Mouse (Mus musculus) heart, embryonic 11.5 days (tissue): Measurements from ENCODE around the gene Mapk9. TPM values are rescaled to one million over a fixed set of nuclear protein-coding genes. Genes with fewer than 3 reads are reported as not detected.
"Not testable (repeated sequence)": the region's sequence is repeated elsewhere in the genome, so short reads cannot be mapped to it uniquely, and the experiment has no call there.

Experiments
- ATAC-seq: fragments of 200-750 bp; cut with Nextera tagmentation; replicated peaks from 2 replicates; pipeline ENCODE4 v1.8.0; 2017; ENCODE audit warnings: moderate library complexity; ENCODE audit not compliant: insufficient number of reproducible peaks, low FRiP score, low TSS enrichment
- H3K27ac ChIP-seq: fragments of 300-500 bp; sonication (generic); 2 replicates; pipeline ENCODE4 v1.5.1; 2014; ENCODE audit warnings: mild to moderate bottlenecking, low read depth, low read length
- H3K27me3 ChIP-seq: fragments of 300-500 bp; sonication (generic); 2 replicates; pipeline ENCODE4 v1.6.1; 2014; ENCODE audit warnings: mild to moderate bottlenecking, low read length, mixed read lengths; ENCODE audit not compliant: control insufficient read depth, insufficient read depth
- H3K36me3 ChIP-seq: fragments of 300-500 bp; sonication (generic); 2 replicates; pipeline ENCODE4 v1.6.1; 2014; ENCODE audit warnings: mild to moderate bottlenecking, low read length, moderate library complexity, mixed read lengths; ENCODE audit not compliant: control insufficient read depth, insufficient read depth
- H3K4me1 ChIP-seq: fragments of 300-500 bp; sonication (generic); 2 replicates; pipeline ENCODE4 v1.6.1; 2014; ENCODE audit warnings: low read length; ENCODE audit not compliant: control insufficient read depth, insufficient read depth
- H3K4me2 ChIP-seq: fragments of 300-500 bp; sonication (generic); 2 replicates; pipeline ENCODE4 v1.6.1; 2014; ENCODE audit warnings: mild to moderate bottlenecking, moderate library complexity
- H3K4me3 ChIP-seq: fragments of 300-500 bp; sonication (generic); 2 replicates; pipeline ENCODE4 v1.5.1; 2014; ENCODE audit warnings: low read depth, low read length
- H3K9ac ChIP-seq: fragments of 300-500 bp; sonication (generic); 2 replicates; pipeline ENCODE4 v1.6.1; 2014; ENCODE audit warnings: mild to moderate bottlenecking, low read depth, low read length, moderate library complexity
- H3K9me3 ChIP-seq: fragments of 300-500 bp; sonication (generic); replicated peaks from 2 replicates; pipeline ENCODE4 v1.6.1; 2016; ENCODE audit warnings: low read length; ENCODE audit not compliant: control insufficient read depth
- WGBS: fragments of 180-500 bp; shearing (Covaris S2); extraction: QIAGEN DNeasy Blood & Tissue Kit; methylation state at CpG from one replicate; pipeline ENCODE4 v1.1.7; 2014; ENCODE audit not compliant: insufficient replicate concordance; 5-methylcytosine and 5-hydroxymethylcytosine counted together
- polyA plus RNA-seq: library from polyadenylated mRNA; unstranded; fragments of >200 nt; fragmentation: Nextera tagmentation; extraction: Ambion mirVana; gene quantifications from 2 replicates; pipeline ENCODE4 v1.2.1, GENCODE M21; 2014

The Mapk9 gene
- 35.8 and 40.8 TPM in 2 replicates for polyA plus RNA-seq

GRCm38 (mm10) chr11:49846401-49847070 is at the start of gene Mapk9:
Gene Mapk9 (plus strand): TSS chr11:49846751.
- H3K27ac ChIP-seq, result peak within 1 kb of the TSS; percentile 81
- 0 out of 2 replicates have a peak, but pooled peaks cover 2% of the 10 kb centered on the region for H3K36me3 ChIP-seq
- H3K4me2 ChIP-seq, result peak within 1 kb of the TSS; percentile 77
- peak within 1 kb of the TSS; percentile 82 for H3K9ac ChIP-seq
- under 1% methylated on average over 59 of the region's 68 CpGs for WGBS
- no peaks in the 10 kb centered on the region for H3K9me3 ChIP-seq
- H3K4me1 ChIP-seq, result peaks cover 17% of the 10 kb centered on the region
- ATAC-seq, result peak; percentile 98
- H3K4me3 ChIP-seq, result peak within 1 kb of the TSS; percentile 71
- no peaks in the 10 kb centered on the region for H3K27me3 ChIP-seq

GRCm38 (mm10) chr11:49798931-49799330 is 47.6 kb upstream of the Mapk9 start:
- Histone ChIP-seq H3K4me3 (no peak overlapping the region), H3K4me1 (peaks cover 5% of the 10 kb centered on the region; the same call in 1 of the 2 replicates), H3K9me3 (no peaks in the 10 kb centered on the region), H3K9ac (no peak overlapping the region), H3K36me3 (no peaks in the 10 kb centered on the region), H3K27me3 (no peaks in the 10 kb centered on the region), H3K4me2 (no peak overlapping the region), H3K27ac (no peak overlapping the region)
- WGBS, result 83% methylated on average over 6 of the region's 6 CpGs
- no peak for ATAC-seq

GRCm38 (mm10) chr11:49801516-49801915 is 45.0 kb upstream of the Mapk9 start:
- Histone ChIP-seq H3K36me3 (no peaks in the 10 kb centered on the region), H3K4me3 (no peak overlapping the region), H3K27me3 (no peaks in the 10 kb centered on the region), H3K4me2 (no peak overlapping the region), H3K4me1 (no peaks in the 10 kb centered on the region), H3K9ac (no peak overlapping the region), H3K9me3 (no peaks in the 10 kb centered on the region), H3K27ac (no peak overlapping the region)
- ATAC-seq, result no peak
- WGBS, result 82% methylated on average over 4 of the region's 4 CpGs

- Histone ChIP-seq H3K9me3 (no peaks in the 10 kb centered on the region), H3K36me3 (peaks cover 3% of the 10 kb centered on the region; the same call in 1 of the 2 replicates), H3K4me2 (no peak overlapping the region), H3K4me3 (no peak overlapping the region), H3K4me1 (no peaks in the 10 kb centered on the region), H3K9ac (no peak overlapping the region), H3K27ac (no peak overlapping the region), H3K27me3 (no peaks in the 10 kb centered on the region)
- no peak for ATAC-seq
- 93% methylated on average over 4 of the region's 4 CpGs for WGBS
These were observed 42.8 kb upstream of the Mapk9 start for GRCm38 (mm10) chr11:49803801-49804200.

DNA sequence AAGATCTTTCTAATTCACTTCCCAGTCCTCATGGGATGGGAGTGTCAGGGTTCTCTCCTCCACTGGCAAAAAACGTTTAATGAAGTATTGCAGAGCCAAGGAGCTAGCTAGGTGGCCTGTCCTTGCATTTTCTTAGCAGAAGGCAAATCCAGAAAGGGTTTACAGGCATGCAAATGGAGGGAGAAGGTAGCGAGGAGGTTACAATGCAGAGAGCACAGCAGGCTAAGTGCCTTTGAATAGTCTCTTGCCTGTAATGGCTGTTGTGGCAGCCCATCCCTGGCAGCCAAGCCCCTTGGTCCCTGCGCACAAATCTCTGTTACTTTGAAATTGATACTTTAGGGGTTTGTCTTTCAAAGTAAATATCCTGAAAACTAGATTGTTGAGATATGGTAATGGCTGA is 40.3 kb upstream of the Mapk9 start:
- no peak overlapping the region for H3K27ac ChIP-seq
- H3K9ac ChIP-seq, result no peak overlapping the region
- WGBS, result 43% methylated on average over 3 of the region's 3 CpGs
- peaks cover 8% of the 10 kb centered on the region; the same call in 1 of the 2 replicates for H3K36me3 ChIP-seq
- no peaks in the 10 kb centered on the region for H3K27me3 ChIP-seq
- H3K9me3 ChIP-seq, result no peaks in the 10 kb centered on the region
- no peak overlapping the region for H3K4me3 ChIP-seq
- ATAC-seq, result no peak
- H3K4me2 ChIP-seq, result no peak overlapping the region
- H3K4me1 ChIP-seq, result peaks cover 5% of the 10 kb centered on the region

DNA sequence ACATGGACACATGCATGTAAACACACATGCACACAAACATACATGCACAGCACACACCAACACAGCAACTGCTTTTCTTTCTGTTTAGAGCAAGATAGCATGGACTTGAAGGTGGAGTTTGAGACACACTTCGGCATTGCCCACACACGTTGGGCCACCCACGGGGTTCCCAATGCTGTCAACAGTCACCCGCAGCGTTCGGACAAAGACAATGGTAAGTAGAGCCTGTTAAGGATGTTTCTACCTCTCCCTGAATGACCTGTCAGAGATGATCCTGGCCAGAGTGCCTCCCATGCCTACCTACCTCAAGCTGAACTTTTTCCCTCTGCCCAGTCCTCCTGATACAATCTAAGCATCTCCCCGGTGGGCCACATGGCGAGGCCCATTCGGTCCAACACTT is 37.6 kb upstream of the Mapk9 start:
- Histone ChIP-seq H3K27ac (no peak overlapping the region), H3K27me3 (no peaks in the 10 kb centered on the region), H3K4me1 (peaks cover 10% of the 10 kb centered on the region), H3K9me3 (no peaks in the 10 kb centered on the region), H3K4me2 (no peak overlapping the region), H3K4me3 (no peak overlapping the region), H3K36me3 (peaks cover 8% of the 10 kb centered on the region; the same call in 1 of the 2 replicates), H3K9ac (no peak overlapping the region)
- ATAC-seq, result no peak
- 81% methylated on average over 9 of the region's 9 CpGs for WGBS

- H3K4me1 ChIP-seq, result peaks cover 10% of the 10 kb centered on the region
- not testable (repeated sequence) for H3K27me3 ChIP-seq, H3K4me3 ChIP-seq, H3K36me3 ChIP-seq, H3K9ac ChIP-seq, H3K4me2 ChIP-seq, ATAC-seq, H3K9me3 ChIP-seq
- WGBS, result 65% methylated on average over 7 of the region's 7 CpGs
- H3K27ac ChIP-seq, result peak overlapping the region; percentile 50; the same call in 1 of the 2 replicates
These were observed 35.9 kb upstream of the Mapk9 start for GRCm38 (mm10) chr11:49810696-49811095.

- H3K36me3 ChIP-seq, result peaks cover 8% of the 10 kb centered on the region
- no peaks in the 10 kb centered on the region for H3K27me3 ChIP-seq
- no peak overlapping the region for H3K4me2 ChIP-seq
- WGBS, result 45% methylated on average over 8 of the region's 8 CpGs
- H3K4me3 ChIP-seq, result no peak overlapping the region
- H3K4me1 ChIP-seq, result peaks cover 10% of the 10 kb centered on the region
- H3K9ac ChIP-seq, result no peak overlapping the region
- peak; percentile 52 for ATAC-seq
- peak overlapping the region; percentile 50; the same call in 1 of the 2 replicates for H3K27ac ChIP-seq
- H3K9me3 ChIP-seq, result no peaks in the 10 kb centered on the region
These were observed 35.4 kb upstream of the Mapk9 start for GRCm38 (mm10) chr11:49811099-49811541.

DNA sequence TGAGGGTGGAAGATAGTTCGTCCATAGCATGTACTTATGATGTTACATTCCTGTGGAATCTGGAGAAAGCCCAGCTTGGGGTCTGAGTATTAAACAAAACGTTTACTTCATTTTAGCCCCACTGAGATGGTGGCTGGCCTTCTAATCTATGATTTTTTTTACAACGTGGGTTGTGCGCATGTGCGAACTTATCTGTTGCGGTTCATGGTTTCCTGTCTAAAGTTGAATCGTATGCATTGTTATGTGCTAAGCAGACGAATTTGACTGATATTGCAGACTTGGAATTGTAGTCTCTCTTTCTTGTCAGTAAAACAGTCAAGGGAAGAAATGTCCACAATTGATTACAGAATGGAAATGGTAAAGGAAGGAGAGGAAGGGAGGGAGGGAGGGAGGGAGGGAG is 34.7 kb upstream of the Mapk9 start:
- no peak for ATAC-seq
- 62% methylated on average over 8 of the region's 8 CpGs for WGBS

More for the DNA sequence above, 34.7 kb upstream of the Mapk9 start:
- Histone ChIP-seq H3K9ac (no peak overlapping the region), H3K4me2 (no peak overlapping the region), H3K4me3 (no peak overlapping the region), H3K27ac (0 out of 2 replicates have a peak overlapping the region, but pooled peaks have one; percentile 50), H3K9me3 (no peaks in the 10 kb centered on the region), H3K36me3 (peaks cover 8% of the 10 kb centered on the region), H3K27me3 (no peaks in the 10 kb centered on the region), H3K4me1 (peaks cover 10% of the 10 kb centered on the region)
